Mouse (Mus musculus) myocyte (in vitro differentiated cells): ENCODE results near the gene Gm20388. TPM values are rescaled to one million over a fixed set of nuclear protein-coding genes. Genes with fewer than 3 reads are reported as not detected.
A peak's percentile ranks its signal among the peaks of the same experiment; 100 is the strongest.

Source experiments
- H3K27me3 ChIP-seq: one replicate; pipeline ENCODE4 v1.6.1; 2011; ENCODE audit not compliant: control insufficient read depth, insufficient read depth, insufficient read length
- H3K36me3 ChIP-seq: one replicate; pipeline ENCODE4 v1.6.1; 2011; ENCODE audit not compliant: control insufficient read depth, insufficient read depth
- H3K4me2 ChIP-seq: one replicate; pipeline ENCODE4 v1.6.1; 2011; ENCODE audit warnings: low read depth, control low read depth
- H3K4me3 ChIP-seq: one replicate; pipeline ENCODE4 v1.5.1; 2011; ENCODE audit warnings: mild to moderate bottlenecking, control low read depth, moderate library complexity
- H3K79me2 ChIP-seq: one replicate; pipeline ENCODE4 v1.6.1; 2011; ENCODE audit not compliant: control insufficient read depth, insufficient read depth
- H3ac ChIP-seq: one replicate; pipeline ENCODE4 v1.6.1; 2011; ENCODE audit not compliant: control insufficient read depth, insufficient read length
- CEBPB ChIP-seq: IDR thresholded peaks from 2 replicates; pipeline ENCODE4 v1.6.1; 2011; ENCODE audit warnings: mild to moderate bottlenecking, moderate library complexity; ENCODE audit not compliant: poor library complexity, insufficient read depth, severe bottlenecking
- E2F4 ChIP-seq: IDR thresholded peaks from one replicate; pipeline ENCODE4 v1.6.1; 2011; ENCODE audit warnings: mild to moderate bottlenecking, control low read depth, moderate library complexity; ENCODE audit not compliant: insufficient read depth
- MAX ChIP-seq: IDR thresholded peaks from one replicate; pipeline ENCODE4 v1.6.1; 2011; ENCODE audit warnings: low read depth, mild to moderate bottlenecking, control low read depth
- MYOD1 ChIP-seq, 3 experiments: IDR thresholded peaks; one replicate each; pipeline ENCODE4 v1.6.1; 2011; ENCODE audit warnings: control low read depth in 2 of 3, low read depth in 2 of 3, mild to moderate bottlenecking in 2 of 3, moderate library complexity in 1 of 3; ENCODE audit not compliant: insufficient read length in 2 of 3, control insufficient read depth in 1 of 3
- MYOG ChIP-seq, 3 experiments: IDR thresholded peaks; one replicate each; pipeline ENCODE4 v1.6.1; 2011; ENCODE audit warnings: control low read depth in 2 of 3, low read depth in 2 of 3, mild to moderate bottlenecking in 2 of 3; ENCODE audit not compliant: insufficient read length in 2 of 3, control insufficient read depth in 1 of 3, insufficient read depth in 1 of 3
- POLR2A ChIP-seq: IDR thresholded peaks from one replicate; pipeline ENCODE4 v1.6.1; 2011; ENCODE audit warnings: low read depth, mild to moderate bottlenecking, control low read depth, moderate library complexity; ENCODE audit not compliant: insufficient read length
- POLR2AphosphoS2 ChIP-seq: IDR thresholded peaks from one replicate; pipeline ENCODE4 v1.6.1; 2011; ENCODE audit warnings: low read depth, control low read depth; ENCODE audit not compliant: insufficient read length
- REST ChIP-seq: IDR thresholded peaks from one replicate; pipeline ENCODE4 v1.6.1; 2011; ENCODE audit warnings: mild to moderate bottlenecking, control low read depth, moderate library complexity; ENCODE audit not compliant: insufficient read depth, insufficient read length
- SRF ChIP-seq: IDR thresholded peaks from one replicate; pipeline ENCODE4 v1.6.1; 2011; ENCODE audit warnings: low read depth; ENCODE audit not compliant: control insufficient read depth, insufficient read length
- TCF12 ChIP-seq: IDR thresholded peaks from one replicate; pipeline ENCODE4 v1.6.1; 2011; ENCODE audit warnings: mild to moderate bottlenecking, control low read depth; ENCODE audit not compliant: poor library complexity, insufficient read depth, severe bottlenecking
- TCF3 ChIP-seq: IDR thresholded peaks from one replicate; pipeline ENCODE4 v1.6.1; 2011; ENCODE audit warnings: low read depth, control low read depth; ENCODE audit not compliant: insufficient read length
- USF1 ChIP-seq: IDR thresholded peaks from one replicate; pipeline ENCODE4 v1.6.1; 2011; ENCODE audit warnings: low read depth, mild to moderate bottlenecking, control low read depth, moderate library complexity
- polyA plus RNA-seq: library from polyadenylated mRNA; unstranded; fragments of >200 nt; fragmentation: generic; extraction: Trizol; gene quantifications from one replicate; pipeline ENCODE4 v1.2.1, GENCODE M21; 2012; ENCODE audit warnings: missing spikeins

Gene Gm20388
- polyA plus RNA-seq, 1 experiment, result 15.3 TPM

DNA sequence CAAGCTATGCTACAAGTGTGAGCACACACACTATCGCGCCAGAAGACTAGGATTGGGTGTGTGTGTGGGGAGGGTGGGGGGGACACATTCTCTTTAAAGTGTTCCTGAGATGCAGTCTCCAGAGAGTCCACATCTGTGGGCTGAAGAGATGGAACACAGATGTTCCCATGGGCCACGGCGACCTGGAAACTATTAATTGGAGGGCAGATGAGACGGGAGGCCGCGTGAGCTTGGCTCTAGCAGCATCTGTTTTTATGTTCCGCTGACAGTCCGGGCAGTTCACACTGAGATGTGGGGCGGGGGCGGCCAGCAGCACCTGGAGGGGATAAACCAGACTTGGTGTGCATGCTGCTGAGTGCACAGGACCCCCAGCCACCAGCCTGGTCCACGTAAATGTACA lies 2247.0 kb downstream of the Gm20388 start:
- Histone ChIP-seq H3K4me2 (no peak overlapping the region), H3K79me2 (no peaks in the 10 kb centered on the region), H3ac (no peak overlapping the region), H3K36me3 (no peaks in the 10 kb centered on the region), H3K27me3 (no peaks in the 10 kb centered on the region), H3K4me3 (no peak overlapping the region)
- TF ChIP-seq POLR2A (no peak), TCF3 (no peak), CEBPB (no peak), MYOG (IDR thresholded peaks at IDR 0.05; ENCODE audit: control insufficient read depth in 1 of 3, insufficient read depth in 1 of 3, insufficient read length in 2 of 3, low read depth in 2 of 3) (no peak), MYOD1 (IDR thresholded peaks at IDR 0.05; ENCODE audit: control insufficient read depth in 1 of 3, insufficient read length in 2 of 3, low read depth in 2 of 3) (no peak), E2F4 (no peak), MAX (no peak), TCF12 (no peak), REST (no peak), POLR2AphosphoS2 (no peak), SRF (no peak), USF1 (no peak)

DNA sequence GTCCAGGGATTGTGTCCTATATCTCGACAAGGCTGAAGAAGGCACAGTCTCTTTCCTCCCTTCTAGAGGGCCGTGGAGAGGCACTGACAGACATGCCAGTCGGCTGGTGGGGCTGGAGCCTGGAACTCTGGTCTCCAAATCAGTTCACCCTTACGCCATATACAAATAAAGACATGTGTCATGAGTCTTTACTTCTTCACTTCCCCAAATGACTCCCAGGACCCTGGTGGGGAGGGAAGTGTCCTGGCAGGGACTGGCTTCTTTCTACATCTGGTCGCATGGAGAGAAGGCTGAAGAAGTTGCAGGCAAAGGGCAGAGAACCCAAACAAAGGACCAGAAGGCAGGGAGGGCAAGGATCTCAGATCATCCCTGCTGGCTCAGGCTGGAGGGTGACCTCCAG lies 2249.5 kb downstream of the Gm20388 start:
- H3ac ChIP-seq, result no peak overlapping the region
- no peaks in the 10 kb centered on the region for H3K79me2 ChIP-seq
- H3K36me3 ChIP-seq, result no peaks in the 10 kb centered on the region
- H3K4me3 ChIP-seq, result no peak overlapping the region
- H3K4me2 ChIP-seq, result no peak overlapping the region
- H3K27me3 ChIP-seq, result no peaks in the 10 kb centered on the region
- no peak for TF ChIP-seq USF1
- TF ChIP-seq POLR2AphosphoS2, result no peak
- TF ChIP-seq TCF12, result no peak
- no peak for TF ChIP-seq TCF3
- TF ChIP-seq MYOD1 (IDR thresholded peaks at IDR 0.05; ENCODE audit: control insufficient read depth in 1 of 3, insufficient read length in 2 of 3, low read depth in 2 of 3), result no peak
- no peak for TF ChIP-seq REST
- TF ChIP-seq MAX, result no peak

- H3K36me3 ChIP-seq, result no peaks in the 10 kb centered on the region
- H3K79me2 ChIP-seq, result no peaks in the 10 kb centered on the region
- H3K27me3 ChIP-seq, result no peaks in the 10 kb centered on the region
- no peak overlapping the region for H3ac ChIP-seq
- H3K4me3 ChIP-seq, result no peak overlapping the region
- H3K4me2 ChIP-seq, result no peak overlapping the region
- TF ChIP-seq TCF12 (no peak), SRF (no peak), MYOG (IDR thresholded peaks at IDR 0.05; ENCODE audit: control insufficient read depth in 1 of 3, insufficient read depth in 1 of 3, insufficient read length in 2 of 3, low read depth in 2 of 3) (no peak)
These were observed 2252.4 kb downstream of the Gm20388 start for GRCm38 (mm10) chr8:122162992-122163391.

GRCm38 (mm10) chr8:122167204-122167860 lies 2256.7 kb downstream of the Gm20388 start:
- Histone ChIP-seq H3ac (no peak overlapping the region), H3K4me2 (no peak overlapping the region), H3K79me2 (no peaks in the 10 kb centered on the region), H3K36me3 (no peaks in the 10 kb centered on the region), H3K4me3 (no peak overlapping the region), H3K27me3 (no peaks in the 10 kb centered on the region)
- TF ChIP-seq USF1 (no peak), CEBPB (0 out of 2 replicates have a peak, but pooled peaks have one; percentile 27), TCF3 (peak; percentile 1), MYOG (IDR thresholded peaks at IDR 0.05; ENCODE audit: control insufficient read depth in 1 of 3, insufficient read depth in 1 of 3, insufficient read length in 2 of 3, low read depth in 2 of 3) (peak in 2 of 3 experiments; percentile 33 to 74), MYOD1 (IDR thresholded peaks at IDR 0.05; ENCODE audit: control insufficient read depth in 1 of 3, insufficient read length in 2 of 3, low read depth in 2 of 3) (peak in 2 of 3 experiments; percentile 35 to 60), TCF12 (no peak)

DNA sequence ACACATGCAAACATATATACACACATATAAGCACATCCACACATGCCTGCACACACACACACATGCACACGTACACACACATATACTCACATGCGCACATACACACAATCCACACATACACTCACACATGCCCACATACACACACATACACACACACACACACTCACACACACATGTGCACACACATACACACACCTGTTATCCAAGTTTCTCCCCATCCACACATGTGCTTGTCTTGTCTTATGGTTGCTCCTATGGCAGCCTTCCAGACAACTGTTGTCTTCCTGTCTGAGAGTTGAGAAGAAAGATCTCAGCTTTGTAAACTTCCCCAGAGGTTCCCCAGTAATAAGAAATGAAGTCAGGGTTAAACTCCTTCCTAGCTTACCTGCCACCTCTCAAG lies 2258.8 kb downstream of the Gm20388 start:
- no peaks in the 10 kb centered on the region for H3K27me3 ChIP-seq
- H3ac ChIP-seq, result no peak overlapping the region
- no peak overlapping the region for H3K4me2 ChIP-seq
- H3K79me2 ChIP-seq, result no peaks in the 10 kb centered on the region
- no peak overlapping the region for H3K4me3 ChIP-seq
- TF ChIP-seq MYOG (IDR thresholded peaks at IDR 0.05; ENCODE audit: control insufficient read depth in 1 of 3, insufficient read depth in 1 of 3, insufficient read length in 2 of 3, low read depth in 2 of 3), result peak in 1 of 3 experiments; percentile 17
- TF ChIP-seq TCF3, result no peak
- no peak for TF ChIP-seq E2F4
- no peak for TF ChIP-seq REST
- TF ChIP-seq TCF12, result no peak
- peak in 2 of 3 experiments; percentile 50 for TF ChIP-seq MYOD1 (IDR thresholded peaks at IDR 0.05; ENCODE audit: control insufficient read depth in 1 of 3, insufficient read length in 2 of 3, low read depth in 2 of 3)
- TF ChIP-seq SRF, result no peak
- H3K36me3 ChIP-seq, result no peaks in the 10 kb centered on the region
